Mouse (Mus musculus): ENCODE measurements around the gene Prr5l.

GRCm38 (mm10) chr2:101797901-101798250 lies 85.0 kb downstream of the Prr5l start:
- TF ChIP-seq POLR2AphosphoS2 (IDR thresholded peaks at IDR 0.05; ENCODE audit: insufficient read length, low read depth) (no peak), USF1 (IDR thresholded peaks at IDR 0.05; ENCODE audit: low read depth) (no peak), E2F4 (IDR thresholded peaks at IDR 0.05; ENCODE audit: insufficient read depth) (no peak)
